Mouse (Mus musculus): Measurements from ENCODE around the gene C8g. TPM values are rescaled to one million over a fixed set of nuclear protein-coding genes. Genes with fewer than 3 reads are reported as not detected.

Gene C8g
- total RNA-seq, 4 experiments from 2014 or later = 1.7 to 2.6 (median 2.0) TPM

GRCm38 (mm10) chr2:25500576-25501405 lies 728 bp downstream of the C8g start, which contains the start of gene Fbxw5:
Gene Fbxw5, plus strand, starts transcription at chr2:25500750.
- peak; percentile 85 for DNase-seq (ENCODE audit: low spot score)

GRCm38 (mm10) chr2:25500071-25500575 lies 1.4 kb downstream of the C8g start:
- DNase-seq (ENCODE audit: low spot score) = no peak

DNA sequence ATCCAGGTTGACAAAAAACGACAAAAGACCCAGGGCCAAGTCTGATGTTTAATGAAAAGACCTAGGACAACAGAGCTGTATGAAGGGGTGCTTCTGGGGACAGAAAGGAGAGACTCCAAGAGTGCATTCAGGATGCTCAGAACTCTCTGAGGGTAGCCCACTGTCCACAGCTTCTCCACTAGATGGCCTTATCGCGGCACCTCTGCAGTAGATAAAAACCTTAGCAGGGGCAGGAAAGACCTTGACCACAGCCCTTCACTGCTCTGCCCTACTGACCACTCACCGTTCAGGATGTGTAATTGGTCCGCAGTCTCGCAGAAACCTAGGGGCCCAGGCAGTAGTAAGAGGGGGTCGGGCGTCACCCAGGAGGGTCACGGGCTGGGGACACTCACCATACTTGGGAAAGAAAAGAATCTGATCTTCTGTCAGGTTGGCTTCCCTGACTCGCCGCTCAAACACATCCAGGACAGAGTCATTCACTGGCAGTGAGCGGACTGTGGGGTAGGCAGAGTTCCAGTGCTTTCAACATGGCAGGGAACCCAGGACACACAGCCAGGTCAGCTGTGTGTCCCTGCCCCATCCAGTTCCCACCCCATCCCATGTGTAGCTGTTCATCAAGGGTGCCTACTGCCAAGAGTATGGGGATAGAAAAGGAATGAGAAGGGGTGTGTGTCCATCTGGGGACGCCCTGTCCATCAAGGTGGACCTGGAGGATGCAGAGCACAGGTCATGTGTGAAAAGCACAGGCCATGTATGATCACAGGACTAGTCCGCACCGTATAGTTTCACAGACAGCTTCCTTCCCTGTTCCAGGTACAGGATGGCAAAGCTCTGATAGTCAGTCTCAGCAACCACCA lies 2.7 kb downstream of the C8g start:
- DNase-seq (ENCODE audit: low spot score) = no peak

- no peak for DNase-seq (ENCODE audit: low spot score)
Observed at GRCm38 (mm10) chr2:25497846-25498575, 3.5 kb downstream of the C8g start.

- DNase-seq (ENCODE audit: low spot score) = no peak
Observed at GRCm38 (mm10) chr2:25496462-25496861, 5.1 kb downstream of the C8g start.

GRCm38 (mm10) chr2:25493476-25493961 lies 8.0 kb downstream of the C8g start, which contains the start of gene Lcn12:
Gene Lcn12, minus strand, starts transcription at chr2:25493911.
- DNase-seq (ENCODE audit: low spot score) = no peak

- DNase-seq (ENCODE audit: low spot score) = no peak
Observed at GRCm38 (mm10) chr2:25492988-25493387, 8.5 kb downstream of the C8g start.

GRCm38 (mm10) chr2:25488671-25489068 lies 12.8 kb downstream of the C8g start:
- no peak for DNase-seq (ENCODE audit: low spot score)

DNA sequence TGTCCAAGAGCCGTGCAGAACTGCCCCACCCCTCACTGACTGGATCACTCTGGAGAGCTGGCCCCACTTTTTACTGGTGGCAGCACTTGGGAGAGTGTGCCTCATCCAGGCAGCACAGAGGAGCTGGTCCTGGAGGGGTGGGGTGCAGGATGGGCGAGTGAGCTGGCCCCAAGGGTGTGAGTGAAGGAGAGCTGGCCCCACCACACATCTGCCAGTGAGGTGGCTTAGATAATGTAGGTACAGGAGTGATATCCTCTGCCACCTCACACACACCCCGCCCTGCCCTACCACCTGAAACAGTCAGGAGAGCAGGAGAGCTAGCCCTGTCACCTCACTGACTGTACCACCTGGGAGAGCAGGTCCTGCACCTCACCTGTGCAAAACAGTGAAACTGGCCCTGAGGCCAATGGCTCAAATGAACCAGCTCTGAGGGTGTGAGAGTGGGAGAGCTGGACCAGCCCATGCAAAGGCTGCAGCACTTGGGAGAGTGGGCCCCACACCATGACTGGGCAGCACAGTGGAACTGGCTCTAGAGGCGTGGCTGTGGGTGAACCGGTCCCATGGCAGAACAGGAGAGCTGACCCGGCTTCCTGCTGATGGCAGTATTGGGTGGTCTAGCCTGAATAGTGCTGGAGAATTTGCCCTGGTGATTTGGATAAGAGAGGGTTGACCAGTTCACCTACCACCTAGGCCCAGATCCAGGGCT lies 13.4 kb downstream of the C8g start:
- no peak for DNase-seq (ENCODE audit: low spot score)

GRCm38 (mm10) chr2:25484901-25485647 lies 16.4 kb downstream of the C8g start:
- no peak for DNase-seq (ENCODE audit: low spot score)

GRCm38 (mm10) chr2:25482969-25483368 lies 18.6 kb downstream of the C8g start:
- no peak for DNase-seq (ENCODE audit: low spot score)

DNA sequence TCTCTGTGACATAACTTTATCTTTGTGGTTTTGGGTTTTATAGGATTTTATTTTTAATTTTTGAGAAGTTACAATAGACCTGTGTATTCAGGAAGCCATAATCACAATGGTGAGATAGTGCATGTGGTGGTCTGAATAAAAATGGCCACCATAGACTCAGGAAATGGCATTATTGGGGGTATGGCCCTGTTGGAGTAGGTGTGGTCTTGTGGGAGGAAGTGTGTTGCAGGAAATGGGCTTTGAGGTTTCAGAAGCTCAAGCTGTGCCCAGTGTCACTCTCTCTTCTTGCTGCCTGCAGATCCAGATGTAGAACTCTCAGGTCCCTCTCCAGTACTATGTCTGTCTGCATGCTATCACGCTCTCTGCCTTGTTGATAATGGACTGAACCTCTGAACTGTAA lies 21.0 kb downstream of the C8g start:
- no peak for DNase-seq (ENCODE audit: low spot score)

GRCm38 (mm10) chr2:25479551-25480311 lies 21.8 kb downstream of the C8g start:
- DNase-seq (ENCODE audit: low spot score) = no peak

DNA sequence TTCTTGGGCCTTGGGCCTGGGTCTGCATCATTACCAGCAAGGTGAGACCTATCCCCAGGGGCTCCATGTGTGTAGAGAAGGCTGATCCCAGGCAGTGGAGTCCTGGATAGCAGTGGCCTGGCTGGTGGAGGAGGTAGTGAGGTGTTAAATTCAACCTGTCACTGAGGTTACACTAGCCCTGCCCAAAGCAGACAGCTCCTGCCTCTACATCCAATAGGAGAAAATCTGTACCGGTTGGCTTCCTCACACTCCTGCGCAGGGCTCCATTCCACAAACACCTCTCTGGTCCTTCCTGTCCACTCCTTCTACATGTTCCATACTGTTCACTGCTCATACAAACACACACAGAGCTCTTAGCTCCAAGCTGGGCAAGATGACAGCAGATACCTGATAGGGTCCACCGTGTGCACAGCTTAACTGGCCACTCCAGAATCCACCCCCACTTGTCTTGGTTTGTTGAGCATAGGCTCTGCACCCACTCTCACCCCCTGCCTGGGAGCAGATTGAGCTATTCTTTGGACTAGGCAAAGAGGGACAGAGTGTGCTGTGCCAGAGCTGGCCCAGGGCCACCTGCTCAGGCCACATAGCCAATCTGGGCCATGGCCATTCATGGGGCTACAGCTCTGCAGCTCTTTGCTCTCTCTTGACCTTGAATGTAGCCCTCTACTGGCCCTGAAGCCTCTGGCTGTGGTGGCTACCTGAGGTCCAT lies 23.4 kb downstream of the C8g start:
- DNase-seq (ENCODE audit: low spot score) = peak; percentile 40

DNA sequence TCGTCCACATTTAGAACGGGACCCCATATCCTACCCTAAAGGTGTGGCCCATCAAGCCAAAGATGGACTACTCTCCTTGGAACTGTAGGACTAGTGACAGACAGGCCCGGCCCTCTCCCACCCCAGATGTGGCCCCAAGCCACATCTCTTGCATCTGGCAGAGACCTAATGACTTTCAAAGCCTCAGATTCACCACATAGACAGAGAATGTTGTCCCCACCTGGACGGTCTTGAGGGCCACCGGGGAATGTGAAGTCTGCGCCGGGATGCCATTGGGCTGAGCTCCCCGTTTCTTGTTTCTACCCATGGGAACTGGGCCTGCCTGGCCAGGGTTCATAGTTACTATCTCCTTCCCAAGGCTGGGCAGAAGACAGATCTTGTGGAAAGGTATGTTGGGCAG lies 24.0 kb downstream of the C8g start:
- no peak for DNase-seq (ENCODE audit: low spot score)

DNA sequence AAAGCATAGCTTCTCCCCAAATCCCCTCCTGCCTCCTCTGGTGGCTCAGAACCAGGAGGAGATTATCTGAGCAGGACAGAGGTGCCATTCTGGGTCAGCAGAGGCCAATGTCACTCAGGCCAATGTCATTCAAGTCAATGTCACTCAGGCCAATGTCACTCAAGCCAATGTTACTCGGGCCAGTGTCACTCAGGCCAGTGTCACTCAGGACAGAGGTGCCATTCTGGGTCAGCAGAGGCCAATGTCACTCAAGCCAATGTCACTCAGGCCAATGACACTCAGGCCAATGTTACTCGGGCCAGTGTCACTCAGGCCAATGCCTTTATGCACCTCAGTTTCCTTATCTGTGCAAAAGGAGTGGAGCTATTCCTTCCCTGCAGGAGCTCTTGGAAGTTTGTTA lies 29.0 kb downstream of the C8g start:
- no peak for DNase-seq (ENCODE audit: low spot score)

DNA sequence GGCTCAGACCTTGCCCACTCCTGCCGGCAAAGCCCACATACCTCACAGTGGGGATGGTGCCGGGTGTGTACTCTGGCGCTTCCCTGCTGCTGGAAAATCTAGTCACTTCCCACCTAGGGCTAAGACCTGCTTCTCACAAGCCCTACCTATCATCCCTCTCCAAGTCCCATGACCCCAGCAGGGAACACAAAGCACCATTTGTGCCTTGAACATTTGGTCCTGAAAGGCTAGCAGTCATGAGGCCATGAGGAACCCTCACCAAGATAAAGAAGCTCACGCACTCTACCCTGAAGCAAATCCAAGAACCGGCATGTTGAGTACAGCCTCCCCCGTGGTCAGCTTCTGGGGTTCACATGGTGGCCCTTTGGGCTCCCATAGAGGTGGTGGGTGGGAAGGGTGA lies 31.6 kb downstream of the C8g start, which contains the start of gene Ptgds:
Gene Ptgds, minus strand, starts transcription at position 78 of the 400 bp plus-strand sequence.
- DNase-seq (ENCODE audit: low spot score) = peak; percentile 43

All from heart, adult 8-10 months (tissue).